Mouse (Mus musculus) forebrain, embryonic 15.5 days (tissue): ENCODE results near the gene Rsph3a. TPM values are rescaled to one million over a fixed set of nuclear protein-coding genes. Genes with fewer than 3 reads are reported as not detected.
"Not testable (repeated sequence)": the region's sequence is repeated elsewhere in the genome, so short reads cannot be mapped to it uniquely, and the experiment has no call there.

Experiments used
- ATAC-seq: fragments of 200-750 bp; cut with Nextera tagmentation; replicated peaks from 2 replicates; pipeline ENCODE4 v1.8.0; 2017; ENCODE audit warnings: mild to moderate bottlenecking, moderate TSS enrichment, moderate library complexity
- H3K27ac ChIP-seq: fragments of 300-500 bp; sonication (generic); replicated peaks from 2 replicates; pipeline ENCODE4 v1.5.1; 2015; ENCODE audit warnings: mild to moderate bottlenecking, inconsistent platforms
- H3K27me3 ChIP-seq: fragments of 300-500 bp; sonication (generic); 2 replicates; pipeline ENCODE4 v1.6.1; 2015; ENCODE audit warnings: inconsistent platforms
- H3K36me3 ChIP-seq: fragments of 300-500 bp; sonication (generic); 2 replicates; pipeline ENCODE4 v1.6.1; 2015; ENCODE audit warnings: mild to moderate bottlenecking, inconsistent platforms
- H3K4me1 ChIP-seq: fragments of 300-500 bp; sonication (generic); 2 replicates; pipeline ENCODE4 v1.6.1; 2015; ENCODE audit warnings: inconsistent platforms
- H3K4me2 ChIP-seq: fragments of 300-500 bp; sonication (generic); replicated peaks from 2 replicates; pipeline ENCODE4 v1.6.1; 2015; ENCODE audit warnings: mild to moderate bottlenecking, inconsistent platforms
- H3K4me3 ChIP-seq: fragments of 300-500 bp; sonication (generic); 2 replicates; pipeline ENCODE4 v1.5.1; 2015; ENCODE audit warnings: mild to moderate bottlenecking, inconsistent platforms
- H3K9ac ChIP-seq: fragments of 300-500 bp; sonication (generic); replicated peaks from 2 replicates; pipeline ENCODE4 v1.6.1; 2015; ENCODE audit warnings: mild to moderate bottlenecking, inconsistent platforms
- H3K9me3 ChIP-seq: fragments of 300-500 bp; sonication (generic); 2 replicates; pipeline ENCODE4 v1.6.1; 2016; ENCODE audit warnings: inconsistent platforms
- WGBS: fragments of 180-500 bp; shearing (Covaris S2); methylation state at CpG from one replicate; pipeline ENCODE4 v1.1.7; 2015; ENCODE audit warnings: mixed read lengths; 5-methylcytosine and 5-hydroxymethylcytosine counted together
- polyA plus RNA-seq: library from polyadenylated mRNA; unstranded; fragments of >200 nt; fragmentation: Nextera tagmentation; extraction: Ambion mirVana; gene quantifications from 2 replicates; pipeline ENCODE4 v1.2.1, GENCODE M21; 2015

Gene Rsph3a
- polyA plus RNA-seq, 1 experiment from 2014 or later: 68.0 TPM

DNA sequence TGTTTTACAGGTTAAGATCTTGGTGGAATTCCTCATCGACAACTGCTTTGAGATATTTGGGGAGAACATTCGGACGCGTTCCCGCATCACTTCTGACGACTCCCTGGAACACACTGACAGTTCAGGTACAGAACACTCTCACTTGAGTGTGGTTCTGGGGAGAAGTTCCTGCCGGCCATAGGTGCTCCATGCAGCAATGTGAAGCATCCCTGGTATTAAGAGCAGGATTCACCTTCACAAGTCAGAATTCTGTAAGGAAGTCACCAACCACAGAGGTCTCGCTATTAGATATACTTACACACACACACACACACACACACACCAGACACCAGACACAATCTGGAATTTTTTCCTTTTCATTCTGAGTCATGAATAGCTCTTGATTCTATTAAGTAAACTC is 13.3 kb upstream of the Rsph3a start:
- WGBS: 62% methylated on average over 6 of the region's 8 CpGs
- not testable (repeated sequence) for H3K4me1 ChIP-seq

DNA sequence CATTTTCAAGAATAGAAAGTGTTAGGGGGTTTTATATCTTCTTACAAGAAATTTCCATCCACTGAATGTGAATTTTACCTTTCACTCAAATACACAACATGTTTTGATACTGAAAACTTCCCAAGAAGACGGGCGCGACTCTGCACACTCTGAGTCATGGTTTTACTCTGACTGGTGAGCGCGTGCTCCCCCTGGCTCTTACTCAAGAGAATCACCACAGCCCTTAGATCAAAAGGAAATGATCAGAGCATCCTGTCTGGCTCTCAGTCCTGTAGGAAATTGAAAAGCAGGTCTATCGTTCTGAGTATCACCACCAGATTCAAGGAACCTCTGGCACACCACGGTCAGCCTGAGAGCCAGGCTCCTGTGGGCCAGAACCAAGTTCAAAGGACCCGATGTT is 5.8 kb upstream of the Rsph3a start:
- WGBS: 75% methylated on average over 8 of the region's 8 CpGs
- Histone ChIP-seq H3K27ac (no peak overlapping the region), H3K9ac (no peak overlapping the region), H3K27me3 (no peaks in the 10 kb centered on the region), H3K4me2 (no peak overlapping the region), H3K9me3 (no peaks in the 10 kb centered on the region), H3K4me1 (peaks cover under 1% of the 10 kb centered on the region; the same call in 1 of the 2 replicates), H3K36me3 (no peaks in the 10 kb centered on the region), H3K4me3 (no peak overlapping the region)
- no peak for ATAC-seq

More for the DNA sequence above, 13.3 kb upstream of the Rsph3a start:
- not testable (repeated sequence) for H3K36me3 ChIP-seq, H3K27ac ChIP-seq, H3K27me3 ChIP-seq, H3K4me2 ChIP-seq, ATAC-seq, H3K9ac ChIP-seq, H3K9me3 ChIP-seq, H3K4me3 ChIP-seq

DNA sequence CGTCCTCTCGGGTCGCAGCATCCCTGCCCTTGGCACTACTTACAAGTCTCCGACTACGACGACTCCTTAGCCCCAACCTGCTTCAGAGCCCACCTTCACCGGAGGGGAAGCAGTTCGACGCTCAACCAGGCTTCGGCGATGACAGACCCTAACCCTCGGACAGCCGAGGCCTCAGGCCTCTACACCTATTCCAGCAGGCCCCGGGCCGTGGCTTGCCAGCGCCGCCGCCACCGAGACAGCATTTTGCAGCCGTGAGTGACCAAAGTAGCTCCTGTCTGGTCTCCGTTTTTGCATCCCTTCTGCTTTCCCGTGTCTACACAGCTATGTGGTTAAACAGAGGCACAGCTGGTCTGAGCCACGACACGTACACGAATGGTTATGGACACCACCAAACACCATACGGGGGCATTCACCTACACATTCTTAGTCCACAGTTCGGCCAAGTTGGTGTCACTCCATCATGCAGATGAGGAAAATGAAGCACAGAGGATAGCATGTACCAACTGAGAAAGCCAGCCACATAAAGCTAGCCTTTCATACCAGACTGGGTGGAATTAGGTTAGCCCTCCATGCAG is 726 bp downstream of the Rsph3a start:
- peak overlapping the region; percentile 53 for H3K4me2 ChIP-seq

DNA sequence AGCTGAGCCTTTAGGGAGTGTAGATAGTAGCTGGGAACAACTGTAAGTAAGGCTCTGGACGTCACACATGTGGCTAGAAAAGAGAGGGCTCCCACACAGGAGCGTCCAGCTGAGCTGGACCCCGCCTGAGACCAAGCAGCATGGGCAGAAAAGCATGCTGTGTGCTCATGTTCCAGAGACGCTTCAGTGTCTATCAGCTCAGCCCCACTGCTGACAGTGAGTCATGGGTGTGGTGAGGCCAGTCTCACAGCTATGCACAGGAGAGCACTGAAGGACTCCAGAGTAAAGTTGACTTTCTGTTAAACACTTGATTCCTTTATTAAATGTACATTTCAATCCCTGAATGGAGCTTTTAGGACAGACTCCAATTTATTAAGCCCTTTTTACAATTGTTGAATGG is 5.9 kb downstream of the Rsph3a start:
- not testable (repeated sequence) for H3K9me3 ChIP-seq, H3K27ac ChIP-seq, H3K27me3 ChIP-seq, H3K36me3 ChIP-seq, H3K4me3 ChIP-seq, H3K9ac ChIP-seq, H3K4me1 ChIP-seq, H3K4me2 ChIP-seq, ATAC-seq
- no CpG with 5 or more reads among the region's 4 CpGs for WGBS

More for the DNA sequence above, 726 bp downstream of the Rsph3a start:
- H3K4me1 ChIP-seq, H3K27me3 ChIP-seq, H3K36me3 ChIP-seq, H3K9me3 ChIP-seq: not testable (repeated sequence)
- peak; percentile 73 for ATAC-seq
- peak overlapping the region; percentile 91 for H3K27ac ChIP-seq
- peak overlapping the region; percentile 66 for H3K9ac ChIP-seq
- WGBS: 0% methylated on average over 20 of the region's 27 CpGs
- H3K4me3 ChIP-seq: peak overlapping the region; percentile 68

DNA sequence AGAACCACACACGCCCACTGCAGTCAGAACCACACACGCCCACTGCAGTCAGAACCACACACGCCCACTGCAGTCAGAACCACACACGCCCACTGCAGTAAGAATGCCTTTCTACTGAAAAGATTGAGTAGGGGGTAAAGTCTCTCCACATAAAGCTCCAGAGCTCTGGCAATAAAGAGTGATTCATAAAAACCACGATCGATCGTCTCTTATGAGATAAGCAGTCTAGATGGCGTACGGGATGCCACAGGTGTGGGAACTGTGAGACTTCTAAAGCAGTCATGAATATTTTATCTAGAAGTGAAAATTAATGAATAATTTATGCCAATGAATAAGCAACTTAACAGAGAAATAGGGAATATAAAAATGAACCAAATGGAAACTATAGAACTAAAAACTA is 11.8 kb downstream of the Rsph3a start:
- whole genome bisulfite sequencing: 94% methylated on average over 9 of the region's 9 CpGs
- ATAC-seq: not testable (repeated sequence)

DNA sequence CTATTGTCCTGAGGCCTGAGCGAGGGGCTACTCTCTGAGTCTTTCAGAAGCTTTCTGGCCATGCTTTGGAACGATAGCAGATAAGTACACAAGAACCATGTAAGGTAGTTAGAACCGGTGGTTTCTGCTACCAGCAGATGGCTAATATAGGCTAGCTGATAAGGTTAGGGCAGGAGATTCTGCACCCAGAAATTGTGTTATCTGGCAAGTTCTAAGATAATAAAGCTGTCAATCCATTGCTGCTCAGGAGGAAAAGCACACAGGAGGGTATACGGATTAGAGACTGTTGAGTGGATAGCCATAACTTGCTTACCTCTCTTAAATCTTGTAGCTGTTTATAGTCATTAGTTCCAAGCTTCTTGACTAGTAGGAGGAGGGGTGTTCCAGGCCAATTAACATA is 17.9 kb downstream of the Rsph3a start:
- H3K27me3 ChIP-seq, H3K9me3 ChIP-seq, H3K4me2 ChIP-seq, ATAC-seq, H3K36me3 ChIP-seq, H3K27ac ChIP-seq, H3K4me1 ChIP-seq, H3K4me3 ChIP-seq, H3K9ac ChIP-seq: not testable (repeated sequence)
- 90% methylated on average over 4 of the region's 4 CpGs for WGBS

More for the DNA sequence above, 11.8 kb downstream of the Rsph3a start:
- not testable (repeated sequence) for H3K27ac ChIP-seq, H3K4me2 ChIP-seq, H3K36me3 ChIP-seq, H3K9me3 ChIP-seq, H3K4me1 ChIP-seq, H3K4me3 ChIP-seq, H3K27me3 ChIP-seq, H3K9ac ChIP-seq

DNA sequence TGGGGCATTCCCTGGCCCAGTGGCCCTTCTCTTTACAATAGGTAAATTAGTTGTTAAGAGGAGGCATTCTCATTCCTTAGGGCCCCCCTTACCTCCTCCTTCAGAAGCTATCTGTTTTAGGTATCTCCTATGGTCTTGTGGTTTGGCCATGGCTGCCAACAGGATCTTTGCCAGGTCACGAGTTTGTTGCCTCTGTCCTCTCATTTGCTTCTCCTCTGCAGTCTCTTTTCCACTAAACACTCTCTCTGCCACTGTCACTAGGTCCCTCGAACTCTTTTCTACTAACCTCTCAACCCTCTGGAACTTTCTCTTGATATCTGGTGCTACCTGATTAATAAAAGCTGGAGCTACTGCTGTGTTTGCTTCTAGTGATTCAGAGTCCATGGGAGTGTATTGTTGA is 19.0 kb downstream of the Rsph3a start:
- not testable (repeated sequence) for H3K9me3 ChIP-seq, ATAC-seq, H3K27ac ChIP-seq, H3K27me3 ChIP-seq, H3K36me3 ChIP-seq, H3K4me2 ChIP-seq, H3K9ac ChIP-seq, H3K4me1 ChIP-seq, H3K4me3 ChIP-seq
- 88% methylated on average over 2 of the region's 2 CpGs for WGBS

DNA sequence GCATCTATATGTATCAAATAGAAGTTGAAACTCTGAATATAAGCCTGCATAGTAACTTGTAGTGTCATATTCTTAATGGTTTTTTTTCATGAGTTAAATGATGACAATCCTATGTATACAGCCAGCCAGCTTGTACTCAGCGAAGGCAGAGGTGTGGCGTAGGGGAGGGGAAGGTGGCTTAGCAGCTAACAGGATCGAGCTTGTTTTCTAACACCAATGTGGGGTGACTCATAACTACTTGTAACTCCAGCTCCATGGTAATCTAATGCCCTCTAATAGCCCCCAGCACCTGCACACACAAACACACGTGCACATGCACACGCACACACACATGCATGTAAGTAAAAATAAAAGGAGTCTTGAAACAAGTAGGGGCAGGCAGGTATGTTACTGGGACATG is 23.1 kb downstream of the Rsph3a start:
- not testable (repeated sequence) for H3K27ac ChIP-seq, H3K36me3 ChIP-seq, H3K27me3 ChIP-seq, ATAC-seq, H3K4me2 ChIP-seq, H3K9me3 ChIP-seq, H3K9ac ChIP-seq, H3K4me1 ChIP-seq, H3K4me3 ChIP-seq
- 100% methylated on average over 4 of the region's 5 CpGs for WGBS

DNA sequence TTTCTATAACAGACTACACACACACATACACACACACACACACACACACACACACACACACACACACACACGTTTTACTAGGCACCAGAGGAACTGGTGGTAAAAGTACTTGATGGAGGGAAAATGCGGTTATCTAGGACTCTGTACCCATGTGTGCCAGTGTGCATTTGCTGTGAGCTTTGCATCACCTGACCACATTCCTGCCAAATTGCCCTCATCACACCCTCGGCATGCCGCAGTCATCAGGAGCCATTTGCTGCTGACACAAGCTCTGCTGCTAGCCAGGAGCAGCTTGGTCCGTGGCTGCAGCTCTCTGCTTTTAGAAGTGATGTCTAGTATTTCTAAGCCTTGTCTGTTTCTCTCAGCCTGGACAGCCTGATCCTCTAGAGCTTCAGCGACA is 24.4 kb downstream of the Rsph3a start:
- not testable (repeated sequence) for H3K9me3 ChIP-seq, H3K9ac ChIP-seq, H3K27ac ChIP-seq, H3K4me2 ChIP-seq, H3K27me3 ChIP-seq, H3K4me3 ChIP-seq, H3K36me3 ChIP-seq, ATAC-seq, H3K4me1 ChIP-seq
- WGBS: 76% methylated on average over 2 of the region's 6 CpGs

DNA sequence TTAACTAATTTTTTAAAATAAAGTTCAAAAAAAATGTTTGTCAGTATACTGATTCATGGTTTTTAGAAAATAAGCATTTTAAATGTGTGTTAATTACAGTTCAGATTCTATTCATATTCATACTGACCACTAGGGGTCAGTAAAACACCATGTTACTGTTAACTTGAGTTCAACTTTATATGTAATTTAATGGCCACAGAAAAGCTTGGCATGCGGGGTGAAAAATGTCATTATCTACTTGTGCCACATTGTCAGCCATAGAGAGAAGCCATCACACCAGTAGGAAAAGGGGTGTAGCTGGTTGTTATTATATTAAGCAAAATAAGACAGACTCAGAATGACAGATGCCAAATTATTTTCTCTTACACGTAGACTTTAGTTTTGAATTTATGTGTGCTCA is 38.1 kb downstream of the Rsph3a start:
- H3K36me3 ChIP-seq, H3K27ac ChIP-seq, H3K4me2 ChIP-seq, H3K9me3 ChIP-seq, H3K9ac ChIP-seq, ATAC-seq, H3K27me3 ChIP-seq, H3K4me1 ChIP-seq, H3K4me3 ChIP-seq: not testable (repeated sequence)
- 68% methylated on average over 1 of the region's 2 CpGs for WGBS

DNA sequence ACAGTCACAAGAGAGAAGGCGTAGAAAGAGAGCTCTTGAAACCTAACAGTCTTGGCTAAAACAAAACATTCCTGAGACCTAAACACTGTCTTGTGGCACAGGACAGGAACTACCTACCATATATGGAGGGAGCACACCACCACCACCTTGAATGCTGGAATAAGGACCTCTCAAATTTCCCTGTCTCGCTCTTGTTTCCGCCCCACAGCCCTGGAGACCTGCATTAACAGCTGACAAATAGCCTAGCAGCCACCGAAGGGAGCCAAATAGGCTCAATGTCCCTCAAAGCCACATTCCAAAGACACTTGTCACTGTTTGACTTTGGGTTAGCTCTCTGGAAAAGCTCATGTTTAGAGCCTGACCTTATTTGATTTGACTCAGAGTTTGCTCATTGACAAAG is 40.2 kb downstream of the Rsph3a start:
- H3K4me1 ChIP-seq, H3K27me3 ChIP-seq, H3K9ac ChIP-seq, ATAC-seq, H3K4me3 ChIP-seq, H3K36me3 ChIP-seq, H3K4me2 ChIP-seq, H3K27ac ChIP-seq, H3K9me3 ChIP-seq: not testable (repeated sequence)
- 75% methylated on average over 4 of the region's 4 CpGs for WGBS

DNA sequence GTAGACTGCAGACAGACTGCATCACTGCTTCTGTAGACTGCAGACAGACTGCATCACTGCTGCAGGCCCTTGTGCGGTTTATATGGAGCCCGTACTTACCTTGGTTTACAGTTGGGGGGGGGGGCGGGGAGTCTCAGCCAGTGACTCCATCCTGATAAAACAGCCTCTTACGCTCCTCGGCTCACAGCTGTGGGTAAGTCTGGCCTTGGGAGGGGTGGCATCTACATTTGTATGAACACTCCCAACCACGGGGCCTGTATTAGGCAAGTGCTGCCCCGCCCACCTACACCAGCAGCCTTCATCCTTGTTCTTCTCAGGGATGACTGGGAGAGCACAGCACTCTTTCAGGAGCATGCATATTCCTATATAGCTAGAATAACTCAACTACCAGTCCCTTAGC is 41.6 kb downstream of the Rsph3a start:
- not testable (repeated sequence) for H3K27ac ChIP-seq, H3K9ac ChIP-seq, H3K27me3 ChIP-seq, H3K4me3 ChIP-seq, H3K4me2 ChIP-seq, H3K36me3 ChIP-seq, H3K4me1 ChIP-seq, ATAC-seq, H3K9me3 ChIP-seq
- WGBS: 83% methylated on average over 7 of the region's 7 CpGs

DNA sequence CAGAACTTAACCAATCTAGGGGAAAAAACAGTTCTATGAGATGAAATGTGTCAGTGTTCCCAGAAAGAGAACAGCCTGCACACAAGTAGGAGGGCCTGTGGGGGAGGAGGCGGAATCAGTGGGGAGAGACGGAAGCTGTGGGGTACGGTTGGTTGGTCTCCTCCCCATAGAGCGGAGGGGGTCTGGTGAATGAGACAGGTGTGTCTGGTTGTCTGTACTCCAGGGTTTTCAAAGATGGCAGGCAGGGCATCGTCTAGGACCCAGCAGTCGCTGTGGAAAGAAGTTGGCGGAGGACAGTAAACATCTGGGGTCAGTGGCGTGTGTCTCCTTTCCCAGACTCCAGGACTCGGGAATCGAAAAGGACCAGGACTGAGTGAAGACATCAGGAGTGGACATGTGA is 57.8 kb downstream of the Rsph3a start:
- H3K27me3 ChIP-seq, H3K27ac ChIP-seq, H3K4me3 ChIP-seq, H3K9me3 ChIP-seq, ATAC-seq, H3K9ac ChIP-seq, H3K4me2 ChIP-seq, H3K4me1 ChIP-seq, H3K36me3 ChIP-seq: not testable (repeated sequence)
- 92% methylated on average over 10 of the region's 10 CpGs for WGBS
